Mouse (Mus musculus) erythroblast, adult 5-6 weeks (primary cell): Measurements from ENCODE around the gene Kctd10. TPM values are rescaled to one million over a fixed set of nuclear protein-coding genes. Genes with fewer than 3 reads are reported as not detected.

Experiments
- ATAC-seq: replicated peaks from 2 replicates; pipeline ENCODE4 v1.8.0; 2016; ENCODE audit warnings: moderate number of reproducible peaks, mild to moderate bottlenecking, moderate TSS enrichment, inconsistent platforms; ENCODE audit not compliant: poor library complexity, low FRiP score, severe bottlenecking
- total RNA-seq, 2 experiments: library from RNA; stranded (forward) in 1 of 2; stranded (reverse) in 1 of 2; fragments of 150-400 nt in 1 of 2; fragments of 200-764, 138-1000 nt in 1 of 2; gene quantifications; 2 replicates each; pipeline versions ENCODE4 v1.2.3 to v1.2.4; 2015 to 2017; ENCODE audit warnings: low replicate concordance in 2 of 2

The Kctd10 gene
- total RNA-seq, 2 experiments from 2014 or later, result 5.2 to 15.4 TPM

- ATAC-seq, result peak; percentile 47
These were observed 674 bp upstream of the Kctd10 start for GRCm38 (mm10) chr5:114381013-114381351.

- 0 out of 2 replicates have a peak, but pooled peaks have one; percentile 2 for ATAC-seq
These were observed 545 bp downstream of the Kctd10 start for GRCm38 (mm10) chr5:114379763-114380162.

- no peak for ATAC-seq
These were observed 1.4 kb downstream of the Kctd10 start for GRCm38 (mm10) chr5:114378936-114379335.

- no peak for ATAC-seq
These were observed 2.0 kb downstream of the Kctd10 start for GRCm38 (mm10) chr5:114378177-114378920.

DNA sequence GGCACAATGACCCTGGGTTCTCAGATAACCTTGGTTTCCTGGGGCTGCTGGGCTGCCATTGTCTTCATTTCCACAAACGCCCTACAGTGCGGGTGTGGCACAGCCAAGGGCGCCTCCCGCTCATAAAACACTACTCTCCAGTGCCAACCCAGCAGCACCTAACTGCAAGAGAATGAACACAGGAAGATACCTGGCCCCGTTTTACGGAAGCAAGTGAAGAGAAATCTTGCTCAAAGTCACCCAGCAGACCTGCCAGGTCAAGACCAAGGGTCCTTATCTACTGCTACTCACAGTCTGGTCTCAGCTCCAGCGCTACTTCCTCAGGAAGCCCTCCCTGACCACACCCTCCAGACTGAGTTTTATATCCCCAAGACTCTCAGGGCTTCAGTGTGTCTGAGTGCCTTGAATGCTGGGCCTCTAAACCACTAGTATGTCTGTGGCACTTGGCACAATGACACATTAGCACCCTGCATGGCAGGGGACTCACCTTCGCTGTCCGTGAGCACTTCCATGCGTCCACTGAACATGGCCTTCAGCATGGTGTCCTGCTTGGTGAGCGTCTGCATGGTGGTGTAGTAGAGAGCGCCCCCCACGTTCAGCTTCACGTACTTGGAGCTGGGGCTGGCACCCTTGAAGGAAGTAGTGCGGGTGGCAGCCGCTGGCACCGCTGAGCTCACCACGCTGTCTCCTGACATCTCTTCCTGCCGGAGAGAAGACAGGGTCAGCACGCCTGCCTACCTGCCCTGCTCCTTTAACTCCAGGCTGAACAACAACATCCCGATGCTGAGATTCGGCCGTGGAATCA, 5.7 kb downstream of the Kctd10 start:
- ATAC-seq, result peak; percentile 33; the same call in 1 of the 2 replicates

- ATAC-seq, result no peak
These were observed 6.7 kb downstream of the Kctd10 start for GRCm38 (mm10) chr5:114373581-114373980.

DNA sequence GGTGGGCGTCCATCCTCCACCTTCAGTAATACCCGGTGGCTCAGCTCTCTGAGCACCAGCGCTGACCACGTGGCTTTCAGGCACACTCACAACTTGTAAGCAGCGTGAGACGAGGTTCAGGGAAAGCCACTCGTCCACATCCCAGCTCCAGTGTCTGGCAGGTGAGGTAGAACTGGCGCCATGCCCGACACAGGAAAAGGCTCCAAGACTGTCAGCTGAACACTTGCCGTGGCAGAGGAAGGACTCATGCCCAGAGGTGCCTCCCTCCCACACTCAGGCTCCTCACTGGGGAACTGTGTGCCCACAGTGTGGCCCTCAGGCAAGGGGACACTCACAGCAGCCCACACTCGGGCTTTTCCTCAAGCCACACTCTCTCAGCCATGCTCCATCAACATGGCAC, 7.1 kb downstream of the Kctd10 start:
- no peak for ATAC-seq

DNA sequence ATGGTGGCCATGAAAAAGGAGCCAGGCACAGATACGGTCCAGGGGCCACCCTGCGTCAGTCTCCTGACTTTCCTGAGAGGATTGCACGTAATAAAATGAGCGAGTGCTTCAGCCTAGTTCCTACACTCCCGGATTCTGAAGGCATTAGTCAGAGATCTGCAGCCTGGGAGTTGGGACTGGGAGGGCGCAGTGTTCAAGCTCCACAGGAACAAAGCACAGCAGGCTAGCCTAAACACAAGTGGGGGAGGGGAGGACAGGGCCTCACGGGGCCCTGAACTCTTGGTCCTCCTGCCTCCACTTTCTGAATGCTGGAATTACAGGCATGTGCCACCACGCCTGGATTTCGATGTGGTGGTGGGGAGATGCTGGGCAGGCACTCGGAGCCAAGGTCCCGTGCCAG, 7.7 kb downstream of the Kctd10 start:
- ATAC-seq, result no peak

- no peak for ATAC-seq
These were observed 8.4 kb downstream of the Kctd10 start for GRCm38 (mm10) chr5:114371731-114372473.

GRCm38 (mm10) chr5:114371331-114371730, 9.0 kb downstream of the Kctd10 start:
- peak; percentile 44; the same call in 1 of the 2 replicates for ATAC-seq

DNA sequence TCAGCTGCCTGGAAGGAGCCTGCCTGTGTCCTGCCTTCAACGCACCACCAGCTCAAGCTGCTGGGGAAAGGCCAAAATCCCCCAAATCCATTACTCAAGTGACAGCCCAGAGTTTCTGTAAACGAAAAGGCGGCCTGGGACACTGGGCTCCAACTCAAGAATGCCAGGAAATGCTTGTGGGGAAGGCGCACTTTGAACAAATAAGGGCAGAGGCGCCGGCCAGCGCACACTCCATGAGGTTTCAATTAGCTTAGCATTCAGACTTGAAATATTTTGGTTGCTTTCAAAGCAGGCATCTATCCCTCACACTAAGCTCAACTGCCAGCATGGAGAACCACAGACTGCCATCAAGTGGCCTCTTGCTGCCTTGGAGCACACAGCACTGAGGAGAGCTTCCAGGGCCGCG, 9.9 kb downstream of the Kctd10 start:
- no peak for ATAC-seq

DNA sequence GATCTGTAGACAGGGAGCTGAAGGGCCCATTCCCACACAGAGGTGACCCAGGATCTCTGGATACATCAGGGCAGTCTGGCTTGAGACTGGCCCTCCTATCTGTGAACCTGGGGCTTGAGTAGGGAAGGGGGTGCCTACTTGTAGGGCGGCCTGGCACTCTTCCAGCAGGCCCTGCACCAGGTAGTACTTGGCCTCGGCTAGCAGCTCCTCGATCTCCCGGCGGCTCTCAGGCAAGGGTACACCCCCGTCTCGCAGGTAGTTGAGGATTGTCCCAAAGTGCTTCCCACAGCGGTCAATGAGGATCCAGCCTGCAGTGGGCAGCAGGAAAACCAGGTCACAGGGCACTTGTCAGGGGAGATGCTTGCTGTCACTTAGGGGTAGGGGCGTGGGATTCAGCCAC, 10.4 kb downstream of the Kctd10 start:
- ATAC-seq, result no peak

GRCm38 (mm10) chr5:114368803-114369496, 11.4 kb downstream of the Kctd10 start:
- ATAC-seq, result no peak

- ATAC-seq, result no peak
These were observed 12.2 kb downstream of the Kctd10 start for GRCm38 (mm10) chr5:114368121-114368520.

GRCm38 (mm10) chr5:114365043-114365752, 15.1 kb downstream of the Kctd10 start:
- peak; percentile 51 for ATAC-seq

- ATAC-seq, result no peak
These were observed 19.3 kb downstream of the Kctd10 start for GRCm38 (mm10) chr5:114360968-114361367.

- no peak for ATAC-seq
These were observed 20.7 kb downstream of the Kctd10 start for GRCm38 (mm10) chr5:114359586-114359985.

DNA sequence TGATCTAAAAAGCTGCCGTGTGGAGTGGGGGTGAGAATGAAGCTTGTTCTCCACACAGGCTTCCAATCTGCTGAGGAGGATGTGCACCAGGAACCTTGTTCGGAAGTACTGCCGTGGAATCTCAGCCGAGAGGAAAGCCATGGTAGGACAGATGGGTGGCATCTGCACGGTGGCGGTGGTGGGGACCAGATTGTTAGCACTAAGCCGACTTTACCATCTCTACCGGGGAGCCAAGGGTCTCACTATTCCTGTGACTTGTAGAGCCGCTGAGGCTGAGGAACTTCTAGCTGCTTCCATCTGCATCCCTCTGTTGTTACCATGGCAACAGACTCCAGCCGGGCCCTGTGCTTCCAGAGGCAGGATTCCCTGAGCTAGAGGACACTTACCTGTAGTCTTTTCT, 21.5 kb downstream of the Kctd10 start:
- ATAC-seq, result no peak
